Mouse (Mus musculus): ENCODE results near the gene Zbtb24. TPM values are rescaled to one million over a fixed set of nuclear protein-coding genes. Genes with fewer than 3 reads are reported as not detected.

Gene Zbtb24
- polyA plus RNA-seq, 1 experiment from 2014 or later = 14.6 TPM

GRCm38 (mm10) chr10:41479961-41480360 lies 29.8 kb downstream of the Zbtb24 start:
- Histone ChIP-seq H3K9ac (replicated peaks; ENCODE audit: low read depth) (no peak overlapping the region), H3K4me2 (replicated peaks; ENCODE audit: low read depth, low read length) (no peak overlapping the region), H3K36me3 (ENCODE audit: insufficient read depth, low read length) (peaks cover 8% of the 10 kb centered on the region; the same call in 1 of the 2 replicates), H3K9me3 (ENCODE audit: low read length) (no peaks in the 10 kb centered on the region), H3K4me1 (ENCODE audit: insufficient read depth, low read depth, low read length) (peaks cover 16% of the 10 kb centered on the region; the same call in 1 of the 2 replicates), H3K4me3 (ENCODE audit: low read depth, low read length) (no peak overlapping the region), H3K27ac (ENCODE audit: low read length) (no peak overlapping the region), H3K27me3 (replicated peaks; ENCODE audit: insufficient read depth, low read length) (no peaks in the 10 kb centered on the region)
- no peak for TF ChIP-seq CTCF (IDR thresholded peaks at IDR 0.05)
- TF ChIP-seq EP300 (IDR thresholded peaks at IDR 0.05) = no peak
- ATAC-seq = no peak
- no peak for DNase-seq (ENCODE audit: low spot score)
- WGBS = 63% methylated on average over 3 of the region's 3 CpGs

GRCm38 (mm10) chr10:41480938-41481880 lies 31.0 kb downstream of the Zbtb24 start:
- Histone ChIP-seq H3K4me3 (ENCODE audit: low read depth, low read length) (no peak overlapping the region), H3K36me3 (ENCODE audit: insufficient read depth, low read length) (peaks cover 18% of the 10 kb centered on the region; the same call in 1 of the 2 replicates), H3K9me3 (ENCODE audit: low read length) (no peaks in the 10 kb centered on the region), H3K4me2 (replicated peaks; ENCODE audit: low read depth, low read length) (no peak overlapping the region), H3K27me3 (replicated peaks; ENCODE audit: insufficient read depth, low read length) (no peaks in the 10 kb centered on the region), H3K9ac (replicated peaks; ENCODE audit: low read depth) (no peak overlapping the region), H3K27ac (ENCODE audit: low read length) (no peak overlapping the region), H3K4me1 (ENCODE audit: insufficient read depth, low read depth, low read length) (peaks cover 10% of the 10 kb centered on the region; the same call in 1 of the 2 replicates)
- ATAC-seq = no peak
- TF ChIP-seq CTCF (IDR thresholded peaks at IDR 0.05) = no peak
- no peak for TF ChIP-seq EP300 (IDR thresholded peaks at IDR 0.05)
- no peak for DNase-seq (ENCODE audit: low spot score)
- WGBS = 66% methylated on average over 33 of the region's 33 CpGs

- Histone ChIP-seq H3K27me3 (replicated peaks; ENCODE audit: insufficient read depth, low read length) (no peaks in the 10 kb centered on the region), H3K27ac (ENCODE audit: low read length) (no peak overlapping the region), H3K9ac (replicated peaks; ENCODE audit: low read depth) (no peak overlapping the region), H3K4me3 (ENCODE audit: low read depth, low read length) (no peak overlapping the region), H3K4me2 (replicated peaks; ENCODE audit: low read depth, low read length) (no peak overlapping the region), H3K9me3 (ENCODE audit: low read length) (no peaks in the 10 kb centered on the region), H3K4me1 (ENCODE audit: insufficient read depth, low read depth, low read length) (peaks cover 2% of the 10 kb centered on the region; the same call in 1 of the 2 replicates), H3K36me3 (ENCODE audit: insufficient read depth, low read length) (peaks cover 24% of the 10 kb centered on the region)
- TF ChIP-seq CTCF (IDR thresholded peaks at IDR 0.05) (no peak), EP300 (IDR thresholded peaks at IDR 0.05) (no peak)
- DNase-seq (ENCODE audit: low spot score) = no peak
- ATAC-seq = no peak
- 91% methylated on average over 7 of the region's 7 CpGs for WGBS
Observed at GRCm38 (mm10) chr10:41482446-41482845, 32.3 kb downstream of the Zbtb24 start.

GRCm38 (mm10) chr10:41485778-41486177 lies 35.6 kb downstream of the Zbtb24 start:
- Histone ChIP-seq H3K9ac (replicated peaks; ENCODE audit: low read depth) (no peak overlapping the region), H3K4me3 (ENCODE audit: low read depth, low read length) (no peak overlapping the region), H3K4me1 (ENCODE audit: insufficient read depth, low read depth, low read length) (peaks cover 5% of the 10 kb centered on the region; the same call in 1 of the 2 replicates), H3K36me3 (ENCODE audit: insufficient read depth, low read length) (peaks cover 29% of the 10 kb centered on the region), H3K27me3 (replicated peaks; ENCODE audit: insufficient read depth, low read length) (no peaks in the 10 kb centered on the region), H3K9me3 (ENCODE audit: low read length) (no peaks in the 10 kb centered on the region), H3K27ac (ENCODE audit: low read length) (no peak overlapping the region), H3K4me2 (replicated peaks; ENCODE audit: low read depth, low read length) (no peak overlapping the region)
- DNase-seq (ENCODE audit: low spot score) = no peak
- ATAC-seq = no peak
- no peak for TF ChIP-seq CTCF (IDR thresholded peaks at IDR 0.05)
- TF ChIP-seq EP300 (IDR thresholded peaks at IDR 0.05) = no peak
- 88% methylated on average over 16 of the region's 16 CpGs for WGBS

GRCm38 (mm10) chr10:41486506-41487170 lies 36.5 kb downstream of the Zbtb24 start:
- peaks cover 5% of the 10 kb centered on the region; the same call in 1 of the 2 replicates for H3K4me1 ChIP-seq (ENCODE audit: insufficient read depth, low read depth, low read length)
- no peak for TF ChIP-seq CTCF (IDR thresholded peaks at IDR 0.05)
- TF ChIP-seq EP300 (IDR thresholded peaks at IDR 0.05) = no peak
- H3K36me3 ChIP-seq (ENCODE audit: insufficient read depth, low read length) = peaks cover 29% of the 10 kb centered on the region
- no peaks in the 10 kb centered on the region for H3K27me3 ChIP-seq (replicated peaks; ENCODE audit: insufficient read depth, low read length)
- no peak overlapping the region for H3K27ac ChIP-seq (ENCODE audit: low read length)
- no peak overlapping the region for H3K9ac ChIP-seq (replicated peaks; ENCODE audit: low read depth)
- no peaks in the 10 kb centered on the region for H3K9me3 ChIP-seq (ENCODE audit: low read length)
- H3K4me2 ChIP-seq (replicated peaks; ENCODE audit: low read depth, low read length) = no peak overlapping the region
- ATAC-seq (no peak), DNase-seq (ENCODE audit: low spot score) (no peak)
- H3K4me3 ChIP-seq (ENCODE audit: low read depth, low read length) = no peak overlapping the region
- 81% methylated on average over 14 of the region's 14 CpGs for WGBS

GRCm38 (mm10) chr10:41488877-41489276 lies 38.7 kb downstream of the Zbtb24 start:
- Histone ChIP-seq H3K27ac (ENCODE audit: low read length) (no peak overlapping the region), H3K9ac (replicated peaks; ENCODE audit: low read depth) (no peak overlapping the region), H3K4me3 (ENCODE audit: low read depth, low read length) (peak overlapping the region; percentile 68), H3K4me1 (ENCODE audit: insufficient read depth, low read depth, low read length) (peaks cover 5% of the 10 kb centered on the region; the same call in 1 of the 2 replicates), H3K36me3 (ENCODE audit: insufficient read depth, low read length) (peaks cover 29% of the 10 kb centered on the region), H3K27me3 (replicated peaks; ENCODE audit: insufficient read depth, low read length) (no peaks in the 10 kb centered on the region), H3K9me3 (ENCODE audit: low read length) (no peaks in the 10 kb centered on the region), H3K4me2 (replicated peaks; ENCODE audit: low read depth, low read length) (peak overlapping the region; percentile 98)
- ATAC-seq = no peak
- peak; percentile 66 for DNase-seq (ENCODE audit: low spot score)
- TF ChIP-seq EP300 (IDR thresholded peaks at IDR 0.05) (no peak), CTCF (IDR thresholded peaks at IDR 0.05) (no peak)
- WGBS = 22% methylated on average over 7 of the region's 7 CpGs
